Mouse (Mus musculus) hindbrain, embryonic 14.5 days (tissue): ENCODE results near the gene Bcs1l. TPM values are rescaled to one million over a fixed set of nuclear protein-coding genes. Genes with fewer than 3 reads are reported as not detected.

Experiments used
- ATAC-seq: fragments of 200-750 bp; cut with Nextera tagmentation; 2 replicates; pipeline ENCODE4 v1.8.0; 2017; ENCODE audit warnings: moderate number of reproducible peaks, mild to moderate bottlenecking, moderate TSS enrichment, moderate library complexity; ENCODE audit not compliant: low FRiP score
- DNase-seq: peaks from one replicate; pipeline ENCODE4 v3.0.0-alpha.2; 2015; ENCODE audit warnings: low spot score
- H3K27ac ChIP-seq: fragments of 300-500 bp; sonication (generic); 2 replicates; pipeline ENCODE4 v1.5.1; 2014; ENCODE audit warnings: mild to moderate bottlenecking, moderate library complexity
- H3K27me3 ChIP-seq: fragments of 300-500 bp; sonication (generic); 2 replicates; pipeline ENCODE4 v1.6.1; 2014; ENCODE audit warnings: mild to moderate bottlenecking, low read length, mixed read lengths; ENCODE audit not compliant: control insufficient read depth, insufficient read depth
- H3K36me3 ChIP-seq: fragments of 300-500 bp; sonication (generic); replicated peaks from 2 replicates; pipeline ENCODE4 v1.6.1; 2014; ENCODE audit not compliant: control insufficient read depth, insufficient read depth
- H3K4me1 ChIP-seq: fragments of 300-500 bp; sonication (generic); replicated peaks from 2 replicates; pipeline ENCODE4 v1.6.1; 2014; ENCODE audit warnings: antibody characterized with exemption, low read length, mixed read lengths; ENCODE audit not compliant: control insufficient read depth, insufficient read depth
- H3K4me2 ChIP-seq: fragments of 300-500 bp; sonication (generic); replicated peaks from 2 replicates; pipeline ENCODE4 v1.6.1; 2014; ENCODE audit warnings: mild to moderate bottlenecking, moderate library complexity
- H3K4me3 ChIP-seq: fragments of 300-500 bp; sonication (generic); replicated peaks from 2 replicates; pipeline ENCODE4 v1.5.1; 2014; ENCODE audit warnings: mild to moderate bottlenecking, low read length
- H3K9ac ChIP-seq: fragments of 300-500 bp; sonication (generic); 2 replicates; pipeline ENCODE4 v1.6.1; 2014
- H3K9me3 ChIP-seq: fragments of 300-500 bp; sonication (generic); 2 replicates; pipeline ENCODE4 v1.6.1; 2016; ENCODE audit warnings: low read length; ENCODE audit not compliant: control insufficient read depth
- WGBS: fragments of 180-500 bp; shearing (Covaris S2); extraction: QIAGEN DNeasy Blood & Tissue Kit; methylation state at CpG from one replicate; pipeline ENCODE4 v1.1.7; 2014; 5-methylcytosine and 5-hydroxymethylcytosine counted together
- polyA plus RNA-seq: library from polyadenylated mRNA; unstranded; fragments of >200 nt; fragmentation: Nextera tagmentation; extraction: Ambion mirVana; gene quantifications from 2 replicates; pipeline ENCODE4 v1.2.1, GENCODE M21; 2014

Gene Bcs1l
- polyA plus RNA-seq: 23.1 and 23.3 TPM in 2 replicates

- peak; percentile 99 for DNase-seq
- Histone ChIP-seq H3K4me2 (peak within 1 kb of the TSS; percentile 77), H3K27me3 (no peaks in the 10 kb centered on the region), H3K27ac (peak within 1 kb of the TSS; percentile 83), H3K9ac (peak within 1 kb of the TSS; percentile 78), H3K36me3 (peaks cover 39% of the 10 kb centered on the region), H3K9me3 (no peaks in the 10 kb centered on the region), H3K4me3 (peak within 1 kb of the TSS; percentile 85), H3K4me1 (peaks cover 21% of the 10 kb centered on the region)
- under 1% methylated on average over 46 of the region's 48 CpGs for WGBS
- ATAC-seq: peak; percentile 99
Measured at GRCm38 (mm10) chr1:74587773-74588445, at the start of gene Bcs1l, which contains the start of gene Zfp142. TSS of gene Bcs1l (plus strand) at chr1:74588289. TSS of gene Zfp142 (minus strand) at chr1:74588246.

- no peaks in the 10 kb centered on the region for H3K36me3 ChIP-seq
- H3K4me1 ChIP-seq: no peaks in the 10 kb centered on the region
- no peaks in the 10 kb centered on the region for H3K9me3 ChIP-seq
- DNase-seq: peak; percentile 27
- no peak for ATAC-seq
- H3K4me3 ChIP-seq: no peak overlapping the region
- no peak overlapping the region for H3K27ac ChIP-seq
- no peak overlapping the region for H3K9ac ChIP-seq
- no peaks in the 10 kb centered on the region for H3K27me3 ChIP-seq
- no peak overlapping the region for H3K4me2 ChIP-seq
Measured at GRCm38 (mm10) chr1:74538650-74539049, 49.4 kb upstream of the Bcs1l start.

- no peak within 1 kb of the TSS for H3K9ac ChIP-seq
- H3K27ac ChIP-seq: peak within 1 kb of the TSS; percentile 40; the same call in 1 of the 2 replicates
- H3K27me3 ChIP-seq: no peaks in the 10 kb centered on the region
- H3K4me1 ChIP-seq: no peaks in the 10 kb centered on the region
- no peaks in the 10 kb centered on the region for H3K36me3 ChIP-seq
- H3K4me2 ChIP-seq: peak within 1 kb of the TSS; percentile 4
- ATAC-seq (peak; percentile 62; the same call in 1 of the 2 replicates), DNase-seq (peak; percentile 28)
- 7% methylated on average over 6 of the region's 6 CpGs for WGBS
- H3K4me3 ChIP-seq: no peak within 1 kb of the TSS
- no peaks in the 10 kb centered on the region for H3K9me3 ChIP-seq
Measured at GRCm38 (mm10) chr1:74542451-74542961, 45.6 kb upstream of the Bcs1l start, which contains the start of gene Plcd4. TSS of gene Plcd4 (plus strand) at chr1:74542888.

- H3K4me2 ChIP-seq: peak within 1 kb of the TSS; percentile 6
- DNase-seq: no peak
- H3K27ac ChIP-seq: no peak within 1 kb of the TSS
- no peaks in the 10 kb centered on the region for H3K36me3 ChIP-seq
- H3K4me3 ChIP-seq: no peak within 1 kb of the TSS
- H3K27me3 ChIP-seq: no peaks in the 10 kb centered on the region
- 18% methylated on average over 4 of the region's 4 CpGs for WGBS
- H3K9ac ChIP-seq: no peak within 1 kb of the TSS
- ATAC-seq: no peak
- H3K4me1 ChIP-seq: no peaks in the 10 kb centered on the region
- no peaks in the 10 kb centered on the region for H3K9me3 ChIP-seq
Measured at GRCm38 (mm10) chr1:74544184-74544583, 43.9 kb upstream of the Bcs1l start, which contains the start of gene Usp37. TSS of gene Usp37 (minus strand) at chr1:74544284.

- Histone ChIP-seq H3K4me1 (no peaks in the 10 kb centered on the region), H3K36me3 (peaks cover 5% of the 10 kb centered on the region; the same call in 1 of the 2 replicates), H3K4me2 (no peak overlapping the region), H3K9me3 (no peaks in the 10 kb centered on the region), H3K27ac (no peak overlapping the region), H3K27me3 (no peaks in the 10 kb centered on the region), H3K4me3 (no peak overlapping the region), H3K9ac (no peak overlapping the region)
- ATAC-seq (no peak), DNase-seq (no peak)
- 91% methylated on average over 5 of the region's 5 CpGs for WGBS
Measured at GRCm38 (mm10) chr1:74559061-74559460, 29.0 kb upstream of the Bcs1l start.

GRCm38 (mm10) chr1:74565834-74566233 lies 22.3 kb upstream of the Bcs1l start:
- H3K9me3 ChIP-seq: no peaks in the 10 kb centered on the region
- no peak overlapping the region for H3K4me2 ChIP-seq
- no peaks in the 10 kb centered on the region for H3K27me3 ChIP-seq
- no peak overlapping the region for H3K9ac ChIP-seq
- peaks cover 70% of the 10 kb centered on the region for H3K36me3 ChIP-seq
- H3K4me3 ChIP-seq: no peak overlapping the region
- DNase-seq (no peak), ATAC-seq (no peak)
- H3K4me1 ChIP-seq: no peaks in the 10 kb centered on the region
- 64% methylated on average over 6 of the region's 6 CpGs for WGBS
- H3K27ac ChIP-seq: no peak overlapping the region

GRCm38 (mm10) chr1:74569739-74570719 lies 18.1 kb upstream of the Bcs1l start:
- Histone ChIP-seq H3K4me3 (no peak overlapping the region), H3K9ac (no peak overlapping the region), H3K4me2 (no peak overlapping the region), H3K27me3 (no peaks in the 10 kb centered on the region), H3K9me3 (no peaks in the 10 kb centered on the region), H3K36me3 (peaks cover 97% of the 10 kb centered on the region), H3K27ac (no peak overlapping the region), H3K4me1 (no peaks in the 10 kb centered on the region)
- ATAC-seq (no peak; the same call in 1 of the 2 replicates), DNase-seq (no peak)
- 93% methylated on average over 29 of the region's 29 CpGs for WGBS

GRCm38 (mm10) chr1:74582621-74583020 lies 5.5 kb upstream of the Bcs1l start:
- no peak overlapping the region for H3K27ac ChIP-seq
- no peak overlapping the region for H3K4me2 ChIP-seq
- DNase-seq: no peak
- H3K9ac ChIP-seq: no peak overlapping the region
- H3K36me3 ChIP-seq: peaks cover 44% of the 10 kb centered on the region
- no peaks in the 10 kb centered on the region for H3K27me3 ChIP-seq
- ATAC-seq: no peak
- H3K4me1 ChIP-seq: peaks cover 15% of the 10 kb centered on the region
- no peaks in the 10 kb centered on the region for H3K9me3 ChIP-seq
- H3K4me3 ChIP-seq: no peak overlapping the region
- WGBS: 83% methylated on average over 3 of the region's 3 CpGs
